Mouse (Mus musculus) embryonic facial prominence, embryonic 14.5 days (tissue): ENCODE measurements at regions not wholly inside any gene's neighbourhood (a gene's known extent, or its start where the extent isn't known, plus 50 kb on each side); places are given as distances from the start of the nearest gene placed in this dataset.
A peak's percentile ranks its signal among the peaks of the same experiment; 100 is the strongest.

Source experiments
- ATAC-seq: fragments of 200-750 bp; cut with Nextera tagmentation; 2 replicates; pipeline ENCODE4 v1.8.0; 2017; ENCODE audit warnings: low read depth, moderate number of reproducible peaks, moderate TSS enrichment
- DNase-seq: peaks from one replicate; pipeline ENCODE4 v3.0.0-alpha.2; 2015; ENCODE audit warnings: low spot score
- H3K27ac ChIP-seq: fragments of 300-500 bp; sonication (generic); replicated peaks from 2 replicates; pipeline ENCODE4 v1.5.1; 2014; ENCODE audit warnings: low read depth, mild to moderate bottlenecking, low read length, moderate library complexity
- H3K27me3 ChIP-seq: fragments of 300-500 bp; sonication (generic); replicated peaks from 2 replicates; pipeline ENCODE4 v1.6.1; 2014; ENCODE audit warnings: low read length; ENCODE audit not compliant: control insufficient read depth, insufficient read depth
- H3K36me3 ChIP-seq: fragments of 300-500 bp; sonication (generic); 2 replicates; pipeline ENCODE4 v1.6.1; 2014; ENCODE audit warnings: low read length, mixed read lengths; ENCODE audit not compliant: control insufficient read depth, insufficient read depth
- H3K4me1 ChIP-seq: fragments of 300-500 bp; sonication (generic); 2 replicates; pipeline ENCODE4 v1.6.1; 2014; ENCODE audit warnings: antibody characterized with exemption, low read length; ENCODE audit not compliant: control insufficient read depth, insufficient read depth
- H3K4me2 ChIP-seq: fragments of 300-500 bp; sonication (generic); 2 replicates; pipeline ENCODE4 v1.6.1; 2014; ENCODE audit warnings: low read depth, mild to moderate bottlenecking, low read length, moderate library complexity, mixed read lengths
- H3K4me3 ChIP-seq: fragments of 300-500 bp; sonication (generic); 2 replicates; pipeline ENCODE4 v1.5.1; 2014; ENCODE audit warnings: low read depth, mild to moderate bottlenecking, low read length
- H3K9ac ChIP-seq: fragments of 300-500 bp; sonication (generic); 2 replicates; pipeline ENCODE4 v1.6.1; 2014; ENCODE audit warnings: low read depth, mild to moderate bottlenecking, low read length, moderate library complexity, mixed read lengths
- H3K9me3 ChIP-seq: fragments of 300-500 bp; sonication (generic); 2 replicates; pipeline ENCODE4 v1.6.1; 2016; ENCODE audit warnings: low read length; ENCODE audit not compliant: control insufficient read depth
- WGBS: fragments of 180-500 bp; shearing (Covaris S2); extraction: QIAGEN DNeasy Blood & Tissue Kit; methylation state at CpG from one replicate; pipeline ENCODE4 v1.1.7; 2014; 5-methylcytosine and 5-hydroxymethylcytosine counted together

GRCm38 (mm10) chr13:107541635-107541955 lies 502.7 kb upstream of the Smim15 start:
- ATAC-seq (peak; percentile 22; the same call in 1 of the 2 replicates), DNase-seq (peak; percentile 28)
- Histone ChIP-seq H3K9ac (no peak overlapping the region), H3K9me3 (peaks cover 3% of the 10 kb centered on the region; the same call in 1 of the 2 replicates), H3K4me2 (no peak overlapping the region), H3K4me3 (no peak overlapping the region), H3K4me1 (no peaks in the 10 kb centered on the region), H3K36me3 (no peaks in the 10 kb centered on the region), H3K27ac (no peak overlapping the region), H3K27me3 (no peaks in the 10 kb centered on the region)
- WGBS = 32% methylated on average over 2 of the region's 2 CpGs

- ATAC-seq (peak; percentile 76; the same call in 1 of the 2 replicates), DNase-seq (no peak)
- Histone ChIP-seq H3K27me3 (no peaks in the 10 kb centered on the region), H3K36me3 (no peaks in the 10 kb centered on the region), H3K9me3 (peaks cover 3% of the 10 kb centered on the region; the same call in 1 of the 2 replicates), H3K4me2 (no peak overlapping the region), H3K4me3 (no peak overlapping the region), H3K4me1 (no peaks in the 10 kb centered on the region), H3K9ac (no peak overlapping the region), H3K27ac (no peak overlapping the region; the same call in 1 of the 2 replicates)
- WGBS = 73% methylated on average over 16 of the region's 16 CpGs
Measured at GRCm38 (mm10) chr13:107540784-107541634, 503.2 kb upstream of the Smim15 start.

GRCm38 (mm10) chr13:107540305-107540704 lies 503.9 kb upstream of the Smim15 start:
- Histone ChIP-seq H3K4me1 (no peaks in the 10 kb centered on the region), H3K4me3 (no peak overlapping the region), H3K9me3 (peaks cover 3% of the 10 kb centered on the region; the same call in 1 of the 2 replicates), H3K4me2 (no peak overlapping the region), H3K36me3 (no peaks in the 10 kb centered on the region), H3K9ac (no peak overlapping the region), H3K27me3 (no peaks in the 10 kb centered on the region), H3K27ac (no peak overlapping the region)
- no peak for DNase-seq
- no peak; the same call in 1 of the 2 replicates for ATAC-seq
- 89% methylated on average over 7 of the region's 7 CpGs for WGBS

GRCm38 (mm10) chr13:107539867-107540266 lies 504.4 kb upstream of the Smim15 start:
- WGBS = 89% methylated on average over 4 of the region's 4 CpGs

GRCm38 (mm10) chr13:107539326-107539725 lies 504.9 kb upstream of the Smim15 start:
- H3K27me3 ChIP-seq = no peaks in the 10 kb centered on the region
- DNase-seq (no peak), ATAC-seq (no peak)
- no peaks in the 10 kb centered on the region for H3K36me3 ChIP-seq
- 77% methylated on average over 4 of the region's 4 CpGs for WGBS
- no peak overlapping the region for H3K4me2 ChIP-seq
- H3K9ac ChIP-seq = no peak overlapping the region
- no peak overlapping the region for H3K27ac ChIP-seq
- H3K9me3 ChIP-seq = peaks cover 3% of the 10 kb centered on the region; the same call in 1 of the 2 replicates
- no peaks in the 10 kb centered on the region for H3K4me1 ChIP-seq
- H3K4me3 ChIP-seq = no peak overlapping the region

More at GRCm38 (mm10) chr13:107539867-107540266, 504.4 kb upstream of the Smim15 start:
- no peaks in the 10 kb centered on the region for H3K36me3 ChIP-seq
- H3K4me3 ChIP-seq = no peak overlapping the region
- peaks cover 3% of the 10 kb centered on the region; the same call in 1 of the 2 replicates for H3K9me3 ChIP-seq
- DNase-seq (no peak), ATAC-seq (no peak)
- H3K9ac ChIP-seq = no peak overlapping the region
- H3K4me2 ChIP-seq = no peak overlapping the region
- H3K4me1 ChIP-seq = no peaks in the 10 kb centered on the region
- no peak overlapping the region for H3K27ac ChIP-seq
- no peaks in the 10 kb centered on the region for H3K27me3 ChIP-seq

- ATAC-seq (no peak), DNase-seq (no peak)
- Histone ChIP-seq H3K36me3 (no peaks in the 10 kb centered on the region), H3K9ac (no peak overlapping the region), H3K4me2 (no peak overlapping the region), H3K27me3 (no peaks in the 10 kb centered on the region), H3K4me1 (peaks cover 2% of the 10 kb centered on the region; the same call in 1 of the 2 replicates), H3K4me3 (no peak overlapping the region), H3K9me3 (no peaks in the 10 kb centered on the region), H3K27ac (no peak overlapping the region)
- 89% methylated on average over 5 of the region's 5 CpGs for WGBS
Measured at GRCm38 (mm10) chr13:107535213-107535612, 509.0 kb upstream of the Smim15 start.

- no peak for ATAC-seq
- 89% methylated on average over 3 of the region's 3 CpGs for WGBS
- Histone ChIP-seq H3K27ac (no peak overlapping the region), H3K4me2 (no peak overlapping the region), H3K36me3 (no peaks in the 10 kb centered on the region), H3K9me3 (no peaks in the 10 kb centered on the region), H3K4me1 (peaks cover 3% of the 10 kb centered on the region; the same call in 1 of the 2 replicates), H3K27me3 (no peaks in the 10 kb centered on the region), H3K4me3 (no peak overlapping the region), H3K9ac (no peak overlapping the region)
- no peak for DNase-seq
Measured at GRCm38 (mm10) chr13:107533323-107533722, 510.9 kb upstream of the Smim15 start.

- no peaks in the 10 kb centered on the region for H3K9me3 ChIP-seq
Measured at GRCm38 (mm10) chr13:107531528-107531927, 509.6 kb upstream of the Kif2a start.

More at GRCm38 (mm10) chr13:107531528-107531927, 509.6 kb upstream of the Kif2a start:
- no peak overlapping the region for H3K4me3 ChIP-seq
- no peak overlapping the region for H3K4me2 ChIP-seq
- WGBS = 56% methylated on average over 10 of the region's 10 CpGs
- peaks cover 3% of the 10 kb centered on the region; the same call in 1 of the 2 replicates for H3K4me1 ChIP-seq
- H3K36me3 ChIP-seq = no peaks in the 10 kb centered on the region
- DNase-seq = no peak
- H3K27me3 ChIP-seq = no peaks in the 10 kb centered on the region
- no peak overlapping the region for H3K9ac ChIP-seq
- H3K27ac ChIP-seq = no peak overlapping the region
- ATAC-seq = no peak
